Mouse (Mus musculus): ENCODE data around the gene Fam171b. TPM values are rescaled to one million over a fixed set of nuclear protein-coding genes. Genes with fewer than 3 reads are reported as not detected.

The Fam171b gene
- total RNA-seq, 4 experiments from 2014 or later = 189 to 234 (median 210) TPM

- DNase-seq (ENCODE audit: low spot score in 2 of 2) = peak in 1 of 2 experiments; percentile 18
Observed at GRCm38 (mm10) chr2:83883850-83884420, 71.5 kb downstream of the Fam171b start.

- DNase-seq (ENCODE audit: low spot score in 2 of 2) = no peak
Observed at GRCm38 (mm10) chr2:83893701-83894100, 81.3 kb downstream of the Fam171b start.

- no peak for DNase-seq (ENCODE audit: low spot score in 2 of 2)
Observed at GRCm38 (mm10) chr2:83901896-83902540, 89.6 kb downstream of the Fam171b start.

GRCm38 (mm10) chr2:83929478-83930088, 117.1 kb downstream of the Fam171b start:
- no peak for DNase-seq (ENCODE audit: low spot score in 2 of 2)

Other genes with a start within 250 kb of the Fam171b start
- 100 to 1,000 TPM; 123 to 138 (median 133) TPM for gene Zc3h15, start 168.2 kb upstream of the Fam171b start, total RNA-seq (2022)
- 100 to 1,000 TPM; 121 to 130 (median 126) TPM for gene Itgav, start 88.2 kb upstream of the Fam171b start, total RNA-seq (2022)
- under 1 TPM in 1 of 4 experiments, not detected in 3; 0.30 TPM for gene Zswim2, start 128.6 kb downstream of the Fam171b start, total RNA-seq (2022)
- 1 to 10 TPM; 1.4 to 2.0 (median 1.8) TPM for gene Gm13698, start 143.1 kb downstream of the Fam171b start, total RNA-seq (2022)
- gene Gm13693, start 148.9 kb downstream of the Fam171b start, total RNA-seq (2022) = 1 to 10 TPM; 1.4 to 2.0 (median 1.8) TPM
- gene Gm13695, start 154.7 kb downstream of the Fam171b start, total RNA-seq (2022) = 1 to 10 TPM in 1 of 4 experiments, not detected in 3; 1.4 TPM
- 1 to 10 TPM; 1.4 to 2.0 (median 1.8) TPM for gene Gm13696, start 160.5 kb downstream of the Fam171b start, total RNA-seq (2022)
- 1 to 10 TPM; 1.4 to 2.0 (median 1.8) TPM for gene Gm13694, start 166.3 kb downstream of the Fam171b start, total RNA-seq (2022)
- 1 to 10 TPM; 1.4 to 2.0 (median 1.8) TPM for gene Gm13697, start 172.1 kb downstream of the Fam171b start, total RNA-seq (2022)
- gene Gm13691, start 177.9 kb downstream of the Fam171b start, total RNA-seq (2022) = 1 to 10 TPM; 1.4 to 2.0 (median 1.8) TPM